Mouse (Mus musculus): ENCODE results near the gene Hoxb6. TPM values are rescaled to one million over a fixed set of nuclear protein-coding genes. Genes with fewer than 3 reads are reported as not detected.

The Hoxb6 gene
- total RNA-seq (2023): not detected

DNA sequence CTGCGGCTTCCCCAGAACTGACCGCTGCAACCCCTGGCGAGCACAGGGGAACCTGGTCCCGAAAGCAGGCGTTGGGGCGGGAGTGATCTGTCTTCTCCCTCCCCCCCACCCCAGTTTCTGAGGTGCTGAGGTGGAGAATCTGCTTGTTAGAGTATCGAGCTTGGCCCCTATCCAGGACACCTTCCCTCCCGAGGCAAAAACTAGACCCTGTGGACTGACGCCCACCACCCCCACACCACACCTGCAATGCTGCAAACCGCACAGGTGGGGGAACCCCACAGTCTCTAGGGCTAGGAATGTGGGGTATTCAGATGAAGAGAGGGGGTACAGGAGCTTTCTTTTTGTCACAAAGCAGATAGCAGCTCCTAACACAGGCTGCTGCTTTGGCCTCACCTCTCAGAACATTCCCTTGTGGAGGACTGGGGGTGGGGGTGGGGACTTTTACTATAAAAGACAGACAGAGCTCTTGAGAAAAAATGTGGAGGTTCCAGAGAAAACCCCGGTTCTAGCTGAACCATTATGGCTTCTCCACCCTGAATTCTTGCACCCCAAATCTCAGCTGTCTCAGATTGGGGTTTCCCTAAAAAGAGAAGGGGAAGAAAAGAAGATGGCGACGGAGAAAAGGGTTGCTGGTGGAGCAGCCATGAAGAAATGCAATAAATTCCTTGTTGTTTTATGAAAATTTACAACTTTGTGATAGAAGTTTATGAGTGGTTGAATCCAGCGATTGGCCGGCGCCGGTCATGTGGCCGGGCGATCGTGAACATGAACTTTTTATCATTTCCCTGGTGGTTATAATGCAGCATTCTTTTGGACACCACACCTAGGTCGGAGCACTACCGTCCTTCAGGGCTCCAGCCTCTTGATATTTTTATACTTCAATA is at the start of gene Hoxb6:
Gene Hoxb6, plus strand, starts transcription at position 796 of the 884 bp plus-strand sequence.

DNA sequence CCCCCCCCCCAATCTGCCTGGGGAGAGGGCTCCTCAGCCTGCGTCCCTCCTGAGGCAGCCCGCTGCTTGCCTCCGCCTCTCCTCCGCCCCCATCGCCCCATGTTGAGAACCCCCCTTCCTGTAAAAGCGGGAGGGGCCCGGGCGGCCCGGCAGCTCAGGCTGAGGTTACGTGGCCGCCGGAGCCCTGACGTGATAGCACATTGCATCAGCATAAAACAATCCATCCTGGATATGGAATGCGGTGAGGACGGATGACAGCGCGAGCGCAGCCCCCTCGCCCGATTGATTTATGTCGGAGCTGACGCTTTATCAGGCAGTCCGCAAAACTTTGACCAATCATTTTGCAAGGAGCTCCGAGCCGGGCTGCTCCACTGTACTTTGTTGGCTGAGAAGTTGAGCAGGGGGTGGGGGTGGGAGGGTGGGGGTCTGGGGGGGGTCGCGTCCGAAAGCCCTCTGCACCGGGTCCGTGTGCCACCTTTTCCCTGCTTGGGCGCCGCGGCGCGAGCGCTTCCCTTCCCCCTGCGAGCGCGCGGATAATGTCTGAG is 21.2 kb upstream of the Hoxb6 start, which contains the start of gene Hoxb9:
Gene Hoxb9, plus strand, starts transcription at position 462 of the 545 bp plus-strand sequence.

DNA sequence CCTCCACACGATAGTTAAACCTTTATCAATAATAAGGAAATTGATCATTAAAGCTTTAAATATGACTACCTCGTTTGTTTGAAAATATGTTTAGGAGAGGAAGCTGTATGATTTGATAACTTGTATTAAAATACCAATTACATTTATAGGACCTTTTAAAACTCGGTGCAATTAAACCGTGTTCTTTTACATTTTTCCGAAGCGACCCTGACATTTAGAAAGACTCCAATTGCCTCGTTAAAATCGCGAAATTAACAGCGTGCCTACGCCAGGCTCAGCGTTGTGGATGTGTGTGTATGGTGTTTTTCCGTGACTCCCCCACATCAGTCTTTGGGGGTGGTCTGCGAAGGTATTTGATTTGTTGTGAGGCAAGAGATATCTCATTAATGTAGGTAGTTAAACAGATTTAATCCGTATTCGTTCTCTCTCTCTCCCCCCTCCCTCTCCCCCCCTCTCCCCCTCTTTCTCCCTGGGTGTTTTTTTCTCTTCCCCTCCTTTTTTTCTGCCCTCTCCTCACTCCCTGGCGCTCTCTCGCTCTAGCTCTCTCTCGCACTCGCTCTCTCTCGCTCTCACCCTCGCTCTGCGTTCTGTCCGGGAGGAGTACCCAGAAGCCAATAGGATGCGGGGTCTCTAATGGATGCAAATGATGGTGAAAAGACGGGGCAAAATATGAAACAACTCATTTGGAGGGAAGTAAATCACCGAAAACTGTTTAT is 10.3 kb upstream of the Hoxb6 start, which contains the start of gene Hoxb8:
Gene Hoxb8, plus strand, starts transcription at position 51 of the 716 bp plus-strand sequence.

DNA sequence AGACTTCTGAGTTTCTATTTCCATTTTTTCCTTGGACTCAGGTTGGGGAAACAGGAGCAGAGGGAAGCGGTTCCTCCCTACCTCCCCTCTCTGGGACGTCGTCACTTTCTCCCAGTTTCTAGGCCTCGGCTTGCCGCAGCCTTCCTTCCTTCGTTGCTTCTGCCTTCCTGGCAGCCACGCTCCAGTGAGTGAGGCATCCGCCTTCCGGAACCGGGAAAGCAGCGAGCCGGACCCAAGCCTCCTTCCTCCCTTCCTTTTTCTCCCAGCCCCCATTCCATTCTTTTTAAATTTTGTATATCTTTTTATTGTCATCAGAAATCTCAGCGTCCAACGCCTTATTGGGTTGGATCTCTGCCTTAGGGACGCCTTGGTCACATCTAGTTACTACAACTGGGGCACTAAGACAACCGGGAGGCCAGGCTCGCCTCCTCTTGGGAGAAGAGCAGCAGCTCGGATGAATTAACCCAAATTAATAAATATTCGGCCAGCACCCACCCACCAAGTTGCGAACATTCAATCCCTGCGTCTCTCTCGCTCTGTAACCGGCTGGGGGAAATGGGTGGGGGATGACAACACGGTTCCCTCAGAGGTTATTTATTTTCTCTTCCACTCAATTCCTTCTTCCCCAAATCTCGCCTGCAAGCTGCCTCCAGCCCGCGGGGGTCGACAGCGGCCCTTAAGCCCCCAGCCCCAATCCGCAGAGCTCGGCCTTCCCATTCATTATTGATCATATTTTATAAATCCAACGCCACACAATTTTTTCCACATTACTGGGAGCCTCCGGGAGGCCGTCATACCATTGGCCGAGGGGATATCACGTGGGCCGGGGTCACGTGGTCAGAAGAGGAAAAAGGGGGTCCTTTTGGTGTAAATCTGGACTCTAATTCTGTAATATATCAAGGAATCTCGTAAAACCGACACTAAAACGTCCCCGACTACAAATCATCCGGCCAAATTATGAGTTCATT is 6.2 kb upstream of the Hoxb6 start, which contains the start of gene Hoxb7:
Gene Hoxb7, plus strand, starts transcription at position 853 of the 968 bp plus-strand sequence.

DNA sequence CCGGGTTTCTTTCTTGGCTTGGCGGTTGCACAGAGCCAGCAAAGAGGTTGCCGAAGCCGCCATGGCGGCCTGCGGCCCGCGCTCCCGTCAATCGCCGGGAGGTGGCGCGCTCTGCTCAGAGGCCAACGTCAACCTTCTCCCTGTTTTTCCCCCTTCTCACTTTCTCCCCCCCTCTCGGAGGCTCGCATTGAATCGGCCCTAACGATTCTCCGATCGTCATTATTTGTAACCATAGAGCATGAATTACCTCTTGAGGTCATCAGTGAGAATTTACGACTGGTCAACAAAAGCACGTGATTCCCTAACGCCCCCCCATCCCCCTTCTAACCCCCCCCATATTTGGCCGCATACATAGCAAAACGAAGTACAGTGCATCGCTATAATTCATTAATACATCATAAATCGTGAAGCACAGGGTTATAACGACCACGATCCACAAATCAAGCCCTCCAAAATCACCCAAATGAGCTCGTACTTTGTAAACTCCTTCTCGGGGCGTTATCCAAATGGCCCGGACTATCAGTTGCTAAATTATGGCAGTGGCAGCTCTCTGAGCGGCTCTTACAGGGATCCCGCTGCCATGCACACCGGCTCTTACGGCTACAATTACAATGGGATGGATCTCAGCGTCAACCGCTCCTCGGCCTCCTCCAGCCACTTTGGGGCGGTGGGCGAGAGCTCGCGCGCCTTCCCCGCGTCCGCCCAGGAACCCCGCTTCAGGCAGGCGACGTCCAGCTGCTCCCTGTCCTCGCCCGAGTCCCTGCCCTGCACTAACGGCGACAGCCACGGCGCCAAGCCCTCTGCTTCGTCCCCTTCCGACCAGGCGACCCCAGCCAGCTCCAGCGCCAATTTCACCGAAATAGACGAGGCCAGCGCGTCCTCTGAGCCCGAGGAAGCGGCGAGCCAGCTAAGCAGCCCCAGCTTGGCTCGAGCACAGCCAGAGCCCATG is 11.1 kb downstream of the Hoxb6 start, which contains the start of gene Hoxb5:
Gene Hoxb5, plus strand, starts transcription at position 186 of the 949 bp plus-strand sequence.

DNA sequence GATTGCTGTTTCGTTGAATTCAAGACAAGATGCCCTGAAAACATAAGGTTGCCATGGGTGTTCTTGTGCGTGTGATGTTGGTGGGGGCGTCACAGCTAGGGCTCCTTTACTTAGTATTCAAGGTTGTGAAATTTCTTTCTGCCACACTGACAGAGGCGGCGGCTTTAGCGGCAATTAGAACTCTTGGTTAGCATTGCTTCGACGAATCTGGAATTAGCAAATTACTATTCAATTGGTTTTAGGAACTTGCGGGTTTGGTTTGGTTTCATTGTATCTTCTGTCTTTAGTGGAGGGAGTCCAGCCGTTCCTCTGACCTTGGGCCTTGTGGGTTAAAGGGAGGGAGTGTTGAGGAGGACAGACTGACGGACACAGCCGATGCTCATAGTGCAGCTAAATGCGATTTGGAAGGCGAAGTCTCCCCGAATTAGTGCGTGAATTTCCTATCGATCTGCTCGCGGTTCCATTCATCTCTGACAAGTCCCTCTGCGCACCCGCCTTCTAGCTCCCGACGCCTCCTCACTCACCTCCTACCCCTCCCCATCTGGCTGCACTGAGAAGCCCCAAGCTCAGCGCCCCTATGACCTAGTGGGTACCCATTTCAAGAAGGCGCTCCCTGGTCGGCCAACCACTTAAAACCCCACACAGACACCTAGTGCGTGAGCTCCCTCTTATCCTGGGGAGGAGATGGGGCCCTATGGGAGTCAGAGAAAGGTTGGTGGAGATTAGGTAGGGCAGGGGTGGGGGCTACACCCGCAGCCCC is 25.5 kb downstream of the Hoxb6 start, which contains the start of gene Hoxb4:
Gene Hoxb4, plus strand, starts transcription at position 660 of the 760 bp plus-strand sequence.

DNA sequence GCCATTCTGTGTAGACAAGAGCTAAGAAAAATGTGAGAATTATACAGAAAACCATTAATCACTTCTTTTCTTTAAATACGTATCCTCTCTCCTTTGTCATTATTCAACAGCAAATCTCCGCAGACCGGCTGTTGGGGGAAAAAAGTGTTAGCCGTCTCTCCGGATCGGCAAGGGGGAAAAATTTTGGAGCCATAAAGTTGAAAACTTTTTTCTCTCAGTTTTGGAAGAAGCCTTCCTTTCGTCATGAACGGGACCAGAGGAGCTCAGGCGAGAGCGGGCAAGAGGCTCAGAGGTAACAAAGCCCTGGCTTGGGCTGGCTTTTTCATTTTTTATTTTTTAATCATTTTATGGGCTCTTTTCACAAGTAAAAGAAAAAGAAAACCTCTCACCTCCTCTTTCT is 30.9 kb downstream of the Hoxb6 start, which contains the start of gene Hoxb3:
Gene Hoxb3, plus strand, starts transcription at position 173 of the 400 bp plus-strand sequence.

DNA sequence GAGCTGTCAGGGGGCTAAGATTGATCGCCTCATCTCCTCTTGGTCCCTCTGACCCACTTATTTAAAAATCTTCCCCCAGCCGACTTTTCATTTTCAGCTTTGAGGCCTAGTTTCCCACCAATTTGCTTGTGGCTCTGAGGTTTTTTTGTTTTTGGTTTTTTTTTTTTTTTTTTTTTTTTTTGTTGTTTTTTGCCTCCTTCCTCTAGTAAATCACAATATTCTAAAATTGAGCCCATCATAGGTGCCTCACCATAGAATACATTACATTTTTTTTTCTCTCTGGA is 58.0 kb downstream of the Hoxb6 start, which contains the start of gene Hoxb2:
Gene Hoxb2, plus strand, starts transcription at position 185 of the 284 bp plus-strand sequence.

Other genes starting within 250 kb of the Hoxb6 start
- 43.2 TPM for gene Ube2z, start 227.1 kb upstream of the Hoxb6 start, total RNA-seq (2023)
- 110 TPM for gene Atp5g1, start 216.8 kb upstream of the Hoxb6 start, total RNA-seq (2023)
- not detected for gene Calcoco2, start 180.5 kb upstream of the Hoxb6 start, total RNA-seq (2023)
- not detected for gene Ttll6, start 158.7 kb upstream of the Hoxb6 start, total RNA-seq (2023)
- not detected for gene Hoxb13, start 98.2 kb upstream of the Hoxb6 start, total RNA-seq (2023)
- not detected for gene Hoxb9, start 21.0 kb upstream of the Hoxb6 start, total RNA-seq (2023)
- not detected for gene Hoxb8, start 10.6 kb upstream of the Hoxb6 start, total RNA-seq (2023)
- not detected for gene Hoxb7, start 5.9 kb upstream of the Hoxb6 start, total RNA-seq (2023)
- not detected for gene Hoxb5, start 10.9 kb downstream of the Hoxb6 start, total RNA-seq (2023)
- gene Hoxb4, start 25.8 kb downstream of the Hoxb6 start, total RNA-seq (2023): 0.59 TPM
- gene Hoxb3, start 30.9 kb downstream of the Hoxb6 start, total RNA-seq (2023): not detected
- not detected for gene Hoxb2, start 58.0 kb downstream of the Hoxb6 start, total RNA-seq (2023)
- gene Hoxb1, start 73.3 kb downstream of the Hoxb6 start, total RNA-seq (2023): not detected
- gene Skap1, start 172.1 kb downstream of the Hoxb6 start, total RNA-seq (2023): 449 TPM